Mouse (Mus musculus) retina, embryonic 14.5 days (tissue): ENCODE data around the gene Cryzl1.
A peak's percentile ranks its signal among the peaks of the same experiment; 100 is the strongest.

Source experiments
- DNase-seq: peaks from one replicate; pipeline ENCODE4 v3.0.0-alpha.2; 2015; ENCODE audit warnings: low spot score

The Cryzl1 gene

DNA sequence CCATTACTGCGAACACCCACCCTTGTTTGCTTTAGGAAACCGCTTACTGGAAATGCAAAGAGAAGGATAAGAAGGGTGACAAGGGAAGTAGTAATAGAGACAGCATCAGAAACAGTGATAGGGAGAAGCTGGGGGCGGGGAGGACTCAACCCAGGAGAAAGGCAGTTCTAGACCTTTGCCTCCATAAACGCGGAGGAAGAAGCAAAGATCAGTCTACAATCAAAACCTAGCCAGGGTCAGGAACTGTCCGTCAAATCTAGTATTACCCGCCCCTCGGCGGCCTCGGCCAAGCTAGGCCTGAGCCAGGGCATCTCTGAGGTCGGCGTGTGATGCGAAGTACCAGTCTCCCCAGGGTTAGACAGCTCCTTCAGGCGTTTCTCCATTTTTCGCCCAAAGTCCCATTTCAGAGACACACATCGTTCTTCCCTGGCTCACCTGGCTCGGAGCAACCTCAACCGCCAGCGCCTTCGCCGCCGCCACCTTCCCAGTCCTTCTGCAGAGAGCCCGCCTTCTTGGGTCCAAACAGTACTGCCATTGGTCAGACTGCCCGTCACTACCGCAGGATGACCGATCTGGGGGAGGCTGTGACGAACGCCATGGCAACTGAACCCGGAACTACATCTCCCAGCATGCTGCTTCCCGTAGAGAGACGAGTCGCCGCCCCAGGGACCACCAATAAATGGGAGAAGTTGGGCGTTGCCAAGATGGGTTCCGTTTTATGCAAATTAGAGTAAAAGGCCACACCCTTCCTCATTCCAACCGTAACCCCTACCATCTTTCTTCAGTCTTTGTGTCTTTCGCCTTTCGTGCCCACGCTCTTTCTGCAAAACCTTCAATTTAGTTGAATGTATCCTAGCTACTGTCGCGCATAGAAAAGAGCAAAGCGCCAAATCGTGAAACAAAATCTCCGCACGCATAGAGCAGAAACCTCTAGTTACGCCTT lies at the start of gene Cryzl1:
Gene Cryzl1, minus strand, starts transcription at position 853 of the 943 bp plus-strand sequence.
- peak; percentile 99 for DNase-seq

DNA sequence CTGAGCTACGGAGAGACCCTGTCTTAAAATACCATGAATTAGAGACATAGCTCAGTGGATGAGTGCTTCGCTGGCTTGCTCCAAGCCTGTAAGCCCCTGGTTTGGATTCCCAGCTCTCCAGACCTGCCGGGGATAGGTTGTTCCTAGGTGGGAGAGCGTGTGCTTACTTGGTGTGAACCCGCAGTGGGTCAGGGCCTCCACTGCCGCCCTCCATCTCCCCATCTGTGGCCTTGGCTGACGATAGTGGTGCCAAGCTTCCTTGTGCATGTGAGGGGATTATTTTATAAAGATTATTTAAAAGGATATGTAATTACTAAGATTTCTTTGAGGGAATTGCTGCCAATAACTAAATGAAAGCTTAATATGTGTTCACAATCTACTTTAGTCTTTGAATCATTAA lies 43.8 kb upstream of the Cryzl1 start:
- no peak for DNase-seq

GRCm38 (mm10) chr16:91771334-91771733 lies 42.6 kb upstream of the Cryzl1 start:
- DNase-seq: no peak

DNA sequence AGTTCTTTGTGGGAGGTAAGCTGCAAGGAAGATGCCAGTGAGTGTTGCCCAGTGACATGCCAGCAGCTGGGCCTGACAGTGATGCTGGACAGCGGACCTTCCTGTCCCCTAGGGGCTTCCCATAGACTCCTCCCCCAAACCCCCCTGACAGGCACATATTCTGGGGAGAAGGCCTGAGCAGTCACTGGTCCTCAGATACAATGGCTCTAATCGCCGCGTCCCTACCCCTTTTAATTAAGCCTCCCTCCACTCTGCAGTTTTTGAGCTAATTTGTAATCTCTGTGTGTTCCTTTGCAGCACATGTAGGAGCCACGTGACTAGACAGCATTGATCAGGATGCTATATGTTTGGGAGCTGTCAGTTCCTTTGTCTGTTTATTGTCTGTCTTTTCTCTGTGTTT lies 41.9 kb upstream of the Cryzl1 start:
- DNase-seq: peak; percentile 57

GRCm38 (mm10) chr16:91769911-91770310 lies 41.1 kb upstream of the Cryzl1 start:
- DNase-seq: no peak

GRCm38 (mm10) chr16:91768586-91768985 lies 39.8 kb upstream of the Cryzl1 start:
- DNase-seq: no peak

DNA sequence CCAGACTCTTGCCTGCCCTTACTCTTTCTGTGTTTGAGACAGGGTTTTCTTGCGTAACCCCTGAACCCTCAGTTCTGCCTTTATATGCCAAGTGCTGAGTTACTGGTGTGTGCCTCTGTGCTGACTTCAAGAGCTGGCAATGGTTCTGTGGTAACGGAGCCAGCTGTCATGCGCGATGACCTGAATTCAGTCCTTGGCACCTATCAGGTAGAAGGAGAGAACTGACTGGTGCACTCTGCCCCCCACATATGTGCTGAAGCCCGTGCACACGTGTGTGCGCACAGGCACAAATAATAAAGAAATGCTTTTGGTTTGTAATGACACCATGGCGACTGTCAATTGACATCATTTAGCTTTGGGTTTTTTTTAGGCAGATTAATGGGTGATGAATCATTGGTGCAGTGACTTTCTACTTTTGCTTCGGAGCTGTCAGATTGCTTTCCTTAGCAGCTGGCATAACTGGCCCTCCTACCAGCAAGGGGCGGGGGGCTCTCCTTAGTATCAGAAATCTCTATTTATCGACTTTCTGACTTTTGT lies 38.5 kb upstream of the Cryzl1 start:
- DNase-seq: no peak

- no peak for DNase-seq
These were observed 37.0 kb upstream of the Cryzl1 start for GRCm38 (mm10) chr16:91765816-91766210.

DNA sequence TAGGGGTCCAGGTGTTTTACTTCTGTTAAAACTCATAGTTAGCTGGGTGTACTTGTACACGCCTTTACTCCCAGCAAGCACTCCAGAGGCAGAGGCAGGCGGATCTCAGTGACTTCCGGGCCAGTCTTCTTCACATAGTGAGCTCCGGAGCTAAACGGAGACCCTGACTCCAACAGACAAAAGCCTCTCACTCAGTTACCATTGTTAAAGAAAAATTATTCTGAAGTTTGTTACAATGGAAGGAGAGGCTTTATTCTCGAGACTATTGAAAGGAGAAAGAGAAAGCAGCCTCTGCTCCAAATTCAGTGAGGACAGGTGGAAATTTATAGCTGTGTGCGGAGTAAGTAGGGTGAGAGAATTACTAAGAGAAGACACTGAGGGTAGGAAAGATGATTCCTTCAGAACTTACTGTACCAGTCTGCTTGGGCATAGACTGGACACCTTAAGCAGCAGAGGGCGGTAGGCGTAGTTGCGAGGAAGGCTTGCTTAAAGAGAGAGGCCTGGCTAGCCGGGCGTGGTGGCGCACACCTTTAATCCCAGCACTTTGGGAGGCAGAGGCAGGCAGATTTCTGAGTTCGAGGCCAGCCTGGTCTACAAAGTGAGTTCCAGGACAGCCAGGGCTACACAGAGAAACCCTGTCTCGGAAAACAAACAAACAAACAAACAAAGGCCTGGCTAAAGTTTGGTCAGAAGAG lies 36.5 kb upstream of the Cryzl1 start:
- no peak for DNase-seq

- no peak for DNase-seq
These were observed 35.6 kb upstream of the Cryzl1 start for GRCm38 (mm10) chr16:91764414-91764813.

DNA sequence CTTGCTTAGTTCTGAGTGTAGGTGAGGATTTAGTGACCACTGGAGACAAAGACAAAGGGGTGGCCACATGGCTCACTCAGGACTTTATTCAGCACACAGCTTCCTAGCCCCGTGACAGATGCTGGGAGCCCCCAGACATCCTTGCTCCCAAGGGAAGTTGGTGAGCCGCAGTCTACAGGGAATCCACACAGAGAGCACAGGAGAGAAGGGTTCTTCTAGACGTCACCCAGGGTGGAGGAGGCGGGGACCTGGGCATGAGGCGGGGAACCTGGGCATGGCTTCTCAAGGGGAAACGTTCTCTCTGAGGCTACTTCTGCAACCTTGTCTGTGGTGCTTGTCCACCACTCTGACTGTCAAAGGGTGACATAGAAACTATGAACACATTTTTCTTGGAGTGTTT lies 35.2 kb upstream of the Cryzl1 start:
- no peak for DNase-seq

DNA sequence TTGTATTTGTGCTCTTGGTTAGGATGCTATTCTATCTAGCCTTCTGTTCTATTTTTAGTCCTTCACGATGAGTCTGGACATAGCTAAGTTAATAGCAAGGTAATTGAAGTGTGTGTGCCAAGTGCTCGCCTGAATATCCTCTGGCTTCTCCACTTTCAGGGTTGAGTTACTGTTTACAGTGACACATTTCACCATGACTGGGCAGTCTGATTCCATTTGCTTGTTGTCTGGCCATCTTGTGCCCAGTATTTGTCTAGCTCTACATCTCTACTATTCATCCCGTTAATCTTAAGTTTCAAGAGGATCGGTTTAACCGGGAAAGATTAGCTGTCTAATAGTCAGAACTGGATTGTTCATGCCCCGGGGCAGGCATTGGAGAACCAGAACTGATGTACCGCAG lies 33.7 kb upstream of the Cryzl1 start:
- DNase-seq: no peak

GRCm38 (mm10) chr16:91761761-91762160 lies 33.0 kb upstream of the Cryzl1 start:
- DNase-seq: no peak

- DNase-seq: no peak
These were observed 32.4 kb upstream of the Cryzl1 start for GRCm38 (mm10) chr16:91761202-91761601.

DNA sequence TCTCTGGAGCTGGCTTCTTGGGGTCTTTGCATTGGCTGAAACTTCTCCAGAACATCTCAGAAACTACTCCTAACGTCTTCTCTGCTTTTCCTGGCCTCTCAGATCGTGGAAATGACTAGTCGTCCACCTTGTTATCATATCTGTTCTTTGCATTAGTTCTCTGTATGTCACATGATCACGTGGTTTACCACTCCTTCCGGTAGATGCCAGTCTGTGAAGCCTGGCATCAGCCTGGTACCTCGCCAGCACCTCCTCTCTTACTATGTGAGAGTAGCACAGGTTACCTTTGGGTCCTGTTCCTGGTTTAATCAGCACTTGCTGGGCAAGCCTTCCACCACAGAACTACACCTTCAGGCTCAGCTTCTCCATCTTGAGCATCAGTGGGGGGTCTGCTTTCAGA lies 26.2 kb upstream of the Cryzl1 start:
- no peak for DNase-seq

- DNase-seq: no peak
These were observed 24.8 kb upstream of the Cryzl1 start for GRCm38 (mm10) chr16:91753611-91754010.

GRCm38 (mm10) chr16:91751644-91752385 lies 23.0 kb upstream of the Cryzl1 start:
- DNase-seq: no peak

DNA sequence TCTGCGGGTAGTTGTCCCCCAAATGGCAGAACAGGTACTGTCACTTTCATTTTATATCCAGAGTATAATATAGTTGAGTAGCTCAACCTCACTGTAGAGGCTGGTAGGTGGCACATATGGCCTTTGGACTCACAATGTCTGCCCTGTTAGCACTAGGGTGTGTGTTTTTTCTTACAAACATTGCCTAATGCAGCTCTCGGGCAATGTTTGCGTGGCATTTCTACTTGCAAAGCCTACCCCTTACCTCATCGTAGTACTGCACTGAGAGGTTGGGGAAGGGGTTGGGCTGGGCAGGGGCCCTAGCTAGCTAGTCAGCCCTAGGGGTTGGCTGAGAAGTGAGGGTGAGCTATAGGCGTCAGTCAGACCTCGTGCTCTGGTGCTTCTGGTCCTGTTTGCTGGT lies 18.8 kb upstream of the Cryzl1 start:
- no peak for DNase-seq

GRCm38 (mm10) chr16:91746101-91746950 lies 17.6 kb upstream of the Cryzl1 start:
- DNase-seq: no peak

GRCm38 (mm10) chr16:91743055-91743454 lies 14.3 kb upstream of the Cryzl1 start:
- no peak for DNase-seq

DNA sequence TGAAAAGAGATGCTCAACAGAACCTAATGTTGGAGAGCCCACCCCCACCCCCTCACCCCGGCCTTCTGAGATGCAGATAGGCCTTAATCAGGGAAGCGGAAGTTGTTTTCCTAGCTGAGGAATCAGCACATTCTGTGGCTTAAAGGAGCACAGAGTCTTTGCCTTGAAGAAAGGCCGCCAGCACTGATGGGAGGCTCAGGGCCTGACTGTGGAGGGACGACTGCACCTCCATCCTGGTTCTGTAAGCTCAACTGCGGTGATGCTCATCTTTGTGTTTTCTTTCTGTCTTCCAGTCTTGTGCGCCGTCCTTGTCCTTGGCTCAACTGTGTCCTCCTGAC lies 12.1 kb upstream of the Cryzl1 start:
- DNase-seq: no peak
